Mouse (Mus musculus): Measurements from ENCODE around the gene Asb4.

GRCm38 (mm10) chr6:5474021-5474420, 90.8 kb downstream of the Asb4 start:
- TF ChIP-seq ELF1 (IDR thresholded peaks at IDR 0.05; ENCODE audit: low read depth, low read length) (no peak), RAD21 (IDR thresholded peaks at IDR 0.05; ENCODE audit: low read depth, low read length) (no peak), CTCF (conservative IDR thresholded peaks at IDR 0.05 in 1 of 2, IDR thresholded peaks at IDR 0.05 in 1 of 2; ENCODE audit: low read depth in 2 of 2, low read length in 2 of 2) (no peak), POLR2AphosphoS2 (IDR thresholded peaks at IDR 0.05; ENCODE audit: low read depth, low read length) (no peak), TBP (conservative IDR thresholded peaks at IDR 0.05; ENCODE audit: low read depth, low read length) (no peak), ETS1 (conservative IDR thresholded peaks at IDR 0.05; ENCODE audit: low read depth, low read length) (no peak), USF2 (conservative IDR thresholded peaks at IDR 0.05; ENCODE audit: low read depth, low read length) (no peak)

All from CH12.LX (cell line).